Mouse (Mus musculus) bone marrow macrophage, adult 2 months (primary cell): ENCODE data around the gene Apcs. TPM values are rescaled to one million over a fixed set of nuclear protein-coding genes. Genes with fewer than 3 reads are reported as not detected.

Experiments used
- H3K27ac ChIP-seq: 2 replicates; pipeline ENCODE4 v1.5.1; 2012; ENCODE audit warnings: low read depth, low read length; ENCODE audit not compliant: insufficient read depth
- H3K4me1 ChIP-seq: 2 replicates; pipeline ENCODE4 v1.6.1; 2012; ENCODE audit warnings: low read length; ENCODE audit not compliant: control insufficient read depth, insufficient read depth
- H3K4me3 ChIP-seq: 2 replicates; pipeline ENCODE4 v1.5.1; 2012; ENCODE audit warnings: mild to moderate bottlenecking, low read length, moderate library complexity; ENCODE audit not compliant: insufficient read depth
- CTCF ChIP-seq: IDR thresholded peaks from 2 replicates; pipeline ENCODE4 v1.5.1; 2012; ENCODE audit warnings: low read depth, mild to moderate bottlenecking, low read length, moderate library complexity
- POLR2A ChIP-seq: IDR thresholded peaks from 2 replicates; pipeline ENCODE4 v1.6.1; 2012; ENCODE audit warnings: mild to moderate bottlenecking, low read depth, low read length, borderline replicate concordance
- polyA plus RNA-seq: library from polyadenylated mRNA; stranded (reverse); fragments of >200 nt; gene quantifications from 2 replicates; pipeline ENCODE4 v1.2.4, GENCODE M21; 2012; ENCODE audit not compliant: missing spikeins, insufficient read depth, insufficient read length

The Apcs gene
- not detected in 2 replicates for polyA plus RNA-seq

- H3K4me1 ChIP-seq, result no peaks in the 10 kb centered on the region
- H3K4me3 ChIP-seq, result no peak within 1 kb of the TSS
- no peak within 1 kb of the TSS for H3K27ac ChIP-seq
- TF ChIP-seq POLR2A (no peak), CTCF (no peak)
These were observed at the start of gene Apcs for GRCm38 (mm10) chr1:172894777-172895357. Apcs (minus strand) TSS chr1:172895041.

- Histone ChIP-seq H3K4me3 (no peak overlapping the region), H3K4me1 (no peaks in the 10 kb centered on the region), H3K27ac (no peak overlapping the region)
- TF ChIP-seq CTCF, result no peak
- TF ChIP-seq POLR2A, result no peak
These were observed 37.4 kb upstream of the Apcs start for GRCm38 (mm10) chr1:172932197-172932596.

- Histone ChIP-seq H3K27ac (no peak overlapping the region), H3K4me1 (no peaks in the 10 kb centered on the region), H3K4me3 (no peak overlapping the region)
- TF ChIP-seq POLR2A (no peak), CTCF (no peak)
These were observed 23.6 kb upstream of the Apcs start for GRCm38 (mm10) chr1:172918450-172918849.

GRCm38 (mm10) chr1:172917115-172917514, 22.3 kb upstream of the Apcs start:
- Histone ChIP-seq H3K27ac (no peak overlapping the region), H3K4me3 (no peak overlapping the region), H3K4me1 (no peaks in the 10 kb centered on the region)
- TF ChIP-seq CTCF (no peak), POLR2A (no peak)

GRCm38 (mm10) chr1:172903313-172903712, 8.5 kb upstream of the Apcs start:
- TF ChIP-seq POLR2A (no peak), CTCF (no peak)
- Histone ChIP-seq H3K4me1 (no peaks in the 10 kb centered on the region), H3K4me3 (no peak overlapping the region), H3K27ac (no peak overlapping the region)

- TF ChIP-seq CTCF (no peak), POLR2A (no peak)
- H3K27ac ChIP-seq, result no peak overlapping the region
These were observed 594 bp upstream of the Apcs start for GRCm38 (mm10) chr1:172895435-172895834.

GRCm38 (mm10) chr1:172876675-172877074, 18.2 kb downstream of the Apcs start:
- Histone ChIP-seq H3K4me1 (no peaks in the 10 kb centered on the region), H3K4me3 (no peak overlapping the region), H3K27ac (no peak overlapping the region)
- no peak for TF ChIP-seq POLR2A
- TF ChIP-seq CTCF, result no peak

More at GRCm38 (mm10) chr1:172895435-172895834, 594 bp upstream of the Apcs start:
- H3K4me3 ChIP-seq, result no peak overlapping the region
- H3K4me1 ChIP-seq, result no peaks in the 10 kb centered on the region

GRCm38 (mm10) chr1:172875265-172875664, 19.6 kb downstream of the Apcs start:
- Histone ChIP-seq H3K4me1 (no peaks in the 10 kb centered on the region), H3K4me3 (no peak overlapping the region), H3K27ac (no peak overlapping the region)
- TF ChIP-seq CTCF (no peak), POLR2A (no peak)

GRCm38 (mm10) chr1:172848171-172848570, 46.7 kb downstream of the Apcs start:
- no peak overlapping the region for H3K4me3 ChIP-seq
- H3K27ac ChIP-seq, result no peak overlapping the region
- H3K4me1 ChIP-seq, result no peaks in the 10 kb centered on the region
- TF ChIP-seq POLR2A (no peak), CTCF (no peak)

- no peak overlapping the region for H3K4me3 ChIP-seq
These were observed 47.6 kb downstream of the Apcs start for GRCm38 (mm10) chr1:172847044-172847761.

More at GRCm38 (mm10) chr1:172847044-172847761, 47.6 kb downstream of the Apcs start:
- TF ChIP-seq CTCF (no peak), POLR2A (no peak)
- Histone ChIP-seq H3K4me1 (no peaks in the 10 kb centered on the region), H3K27ac (no peak overlapping the region)

Other genes starting within 250 kb of the Apcs start
- gene Crp, start 197.0 kb downstream of the Apcs start, polyA plus RNA-seq, result not detected in 2 replicates
- not detected in 2 replicates for gene Olfr16, start 55.4 kb upstream of the Apcs start, polyA plus RNA-seq
- not detected in 2 replicates for gene Olfr1408, start 242.3 kb upstream of the Apcs start, polyA plus RNA-seq